Mouse (Mus musculus) forebrain, embryonic 16.5 days (tissue): Measurements from ENCODE around the gene Eif3k. TPM values are rescaled to one million over a fixed set of nuclear protein-coding genes. Genes with fewer than 3 reads are reported as not detected.

Source experiments
- ATAC-seq: fragments of 200-750 bp; cut with Nextera tagmentation; 2 replicates; pipeline ENCODE4 v1.8.0; 2017; ENCODE audit warnings: mild to moderate bottlenecking, moderate library complexity
- H3K27ac ChIP-seq: fragments of 300-500 bp; sonication (generic); 2 replicates; pipeline ENCODE4 v1.5.1; 2014; ENCODE audit warnings: low read length, control low read depth
- H3K27me3 ChIP-seq: fragments of 300-500 bp; sonication (generic); replicated peaks from 2 replicates; pipeline ENCODE4 v1.6.1; 2014; ENCODE audit warnings: low read length; ENCODE audit not compliant: control insufficient read depth, insufficient read depth
- H3K36me3 ChIP-seq: fragments of 300-500 bp; sonication (generic); 2 replicates; pipeline ENCODE4 v1.6.1; 2014; ENCODE audit not compliant: control insufficient read depth, insufficient read depth
- H3K4me1 ChIP-seq: fragments of 300-500 bp; sonication (generic); replicated peaks from 2 replicates; pipeline ENCODE4 v1.6.1; 2014; ENCODE audit warnings: low read length; ENCODE audit not compliant: control insufficient read depth, insufficient read depth
- H3K4me2 ChIP-seq: fragments of 300-500 bp; sonication (generic); 2 replicates; pipeline ENCODE4 v1.6.1; 2014; ENCODE audit warnings: mild to moderate bottlenecking, low read length, control low read depth
- H3K4me3 ChIP-seq: fragments of 300-500 bp; sonication (generic); replicated peaks from 2 replicates; pipeline ENCODE4 v1.5.1; 2014; ENCODE audit warnings: mild to moderate bottlenecking, low read length, control low read depth
- H3K9ac ChIP-seq: fragments of 300-500 bp; sonication (generic); replicated peaks from 2 replicates; pipeline ENCODE4 v1.6.1; 2014; ENCODE audit warnings: low read depth, low read length, control low read depth
- H3K9me3 ChIP-seq: fragments of 300-500 bp; sonication (generic); 2 replicates; pipeline ENCODE4 v1.6.1; 2016; ENCODE audit warnings: low read length; ENCODE audit not compliant: control insufficient read depth
- WGBS: fragments of 180-500 bp; shearing (Covaris S2); extraction: QIAGEN DNeasy Blood & Tissue Kit; methylation state at CpG from one replicate; pipeline ENCODE4 v1.1.7; 2014; 5-methylcytosine and 5-hydroxymethylcytosine counted together
- polyA plus RNA-seq: library from polyadenylated mRNA; unstranded; fragments of >200 nt; fragmentation: Nextera tagmentation; extraction: Ambion mirVana; gene quantifications from 2 replicates; pipeline ENCODE4 v1.2.1, GENCODE M21; 2015

Eif3k gene
- polyA plus RNA-seq, 1 experiment from 2014 or later = 296 TPM

DNA sequence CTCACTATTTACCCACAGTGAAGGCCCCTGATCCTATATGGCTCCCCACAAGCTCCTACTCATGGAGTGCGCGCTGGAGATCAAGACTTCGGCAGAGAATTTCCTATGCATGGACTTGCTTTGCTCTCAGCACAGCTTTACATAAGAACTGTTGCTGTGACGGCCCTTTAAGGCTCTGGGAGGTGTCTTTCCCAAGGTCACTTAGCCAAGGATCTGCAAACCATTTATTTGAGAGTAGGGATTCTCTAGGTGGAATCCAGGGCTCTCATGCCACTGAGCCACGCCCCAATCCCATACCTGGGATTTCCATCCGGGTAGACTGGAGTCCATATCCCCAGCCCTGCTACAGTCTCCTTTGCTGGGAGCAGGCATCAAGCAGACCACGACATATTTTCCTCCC, 35.6 kb upstream of the Eif3k start:
- no peak overlapping the region for H3K4me3 ChIP-seq
- no peak overlapping the region for H3K4me2 ChIP-seq
- ATAC-seq = no peak
- H3K9me3 ChIP-seq = no peaks in the 10 kb centered on the region
- H3K36me3 ChIP-seq = no peaks in the 10 kb centered on the region
- 86% methylated on average over 7 of the region's 7 CpGs for WGBS
- H3K9ac ChIP-seq = no peak overlapping the region
- H3K4me1 ChIP-seq = peaks cover 8% of the 10 kb centered on the region
- H3K27me3 ChIP-seq = peaks cover 31% of the 10 kb centered on the region
- H3K27ac ChIP-seq = no peak overlapping the region

DNA sequence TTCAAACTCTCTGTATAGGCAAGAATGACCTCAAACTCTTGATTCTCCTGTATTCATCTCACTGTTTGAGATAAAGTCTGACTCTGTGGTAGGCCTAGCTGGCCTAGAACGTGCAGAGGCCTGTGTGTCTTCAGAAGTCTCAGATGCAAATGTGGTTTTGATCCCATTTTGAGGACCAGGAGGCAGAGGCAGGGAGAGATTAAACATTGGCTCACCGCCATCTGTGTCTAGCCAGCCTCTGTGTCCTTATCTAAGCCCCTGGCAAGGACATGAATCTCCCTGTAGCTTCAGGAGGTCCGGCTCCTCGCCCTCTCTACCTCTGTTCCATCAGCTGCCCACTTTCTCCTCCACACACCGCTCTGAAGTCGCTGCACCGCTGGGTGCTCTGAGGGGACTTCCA, 34.8 kb upstream of the Eif3k start:
- Histone ChIP-seq H3K27me3 (peaks cover 31% of the 10 kb centered on the region), H3K9ac (no peak overlapping the region), H3K27ac (no peak overlapping the region), H3K4me2 (no peak overlapping the region), H3K9me3 (no peaks in the 10 kb centered on the region), H3K36me3 (no peaks in the 10 kb centered on the region), H3K4me3 (no peak overlapping the region), H3K4me1 (peaks cover 8% of the 10 kb centered on the region)
- 88% methylated on average over 7 of the region's 7 CpGs for WGBS
- ATAC-seq = no peak

DNA sequence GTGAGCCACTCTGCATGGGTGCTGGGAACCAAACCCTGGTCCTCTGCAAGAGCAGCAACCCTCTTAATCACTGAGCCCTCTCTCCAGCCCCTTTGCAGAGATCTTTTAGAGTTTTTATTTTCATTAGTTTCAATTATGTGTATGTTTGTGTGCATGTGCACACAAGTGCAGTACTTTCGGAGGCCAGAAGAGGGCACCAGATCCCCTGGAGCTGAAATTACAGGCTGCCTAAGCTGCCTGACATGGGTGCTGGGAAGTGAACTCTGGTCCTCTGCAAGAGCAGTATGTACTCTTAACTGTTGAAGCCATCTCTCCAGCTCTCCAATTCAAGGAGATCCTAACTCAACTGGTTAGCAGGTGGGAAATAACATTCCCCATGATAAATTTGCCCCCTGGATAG, 33.3 kb upstream of the Eif3k start:
- Histone ChIP-seq H3K4me3 (no peak overlapping the region), H3K27me3 (peaks cover 20% of the 10 kb centered on the region), H3K36me3 (no peaks in the 10 kb centered on the region), H3K4me2 (no peak overlapping the region), H3K4me1 (peaks cover 8% of the 10 kb centered on the region), H3K9ac (no peak overlapping the region), H3K9me3 (no peaks in the 10 kb centered on the region), H3K27ac (no peak overlapping the region)
- WGBS = 94% methylated on average over 1 of the region's 1 CpGs
- ATAC-seq = no peak

DNA sequence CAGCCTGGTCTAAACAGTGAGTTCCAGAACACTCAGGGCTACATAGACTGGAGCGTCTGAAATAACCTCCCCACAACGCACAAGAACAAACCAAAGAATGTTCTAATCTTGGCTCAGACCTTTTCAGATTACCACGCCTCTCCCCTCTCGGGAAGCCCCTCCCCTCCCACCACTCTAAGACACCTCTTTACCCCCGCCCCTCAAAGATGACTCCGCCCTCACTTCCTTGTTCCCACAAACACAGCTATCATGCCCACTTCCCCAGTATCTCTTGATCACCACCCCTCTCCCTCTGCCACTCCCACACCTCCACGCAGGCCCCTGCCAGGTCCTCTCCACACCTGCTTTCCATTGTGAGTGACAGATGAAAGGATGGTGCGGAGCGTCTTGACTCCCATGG, 27.1 kb upstream of the Eif3k start:
- no peaks in the 10 kb centered on the region for H3K4me1 ChIP-seq
- no peak overlapping the region for H3K9ac ChIP-seq
- 80% methylated on average over 9 of the region's 9 CpGs for WGBS
- no peak overlapping the region for H3K4me3 ChIP-seq
- H3K9me3 ChIP-seq = no peaks in the 10 kb centered on the region
- ATAC-seq = no peak
- H3K27me3 ChIP-seq = no peaks in the 10 kb centered on the region
- H3K36me3 ChIP-seq = no peaks in the 10 kb centered on the region
- H3K4me2 ChIP-seq = no peak overlapping the region
- H3K27ac ChIP-seq = no peak overlapping the region

DNA sequence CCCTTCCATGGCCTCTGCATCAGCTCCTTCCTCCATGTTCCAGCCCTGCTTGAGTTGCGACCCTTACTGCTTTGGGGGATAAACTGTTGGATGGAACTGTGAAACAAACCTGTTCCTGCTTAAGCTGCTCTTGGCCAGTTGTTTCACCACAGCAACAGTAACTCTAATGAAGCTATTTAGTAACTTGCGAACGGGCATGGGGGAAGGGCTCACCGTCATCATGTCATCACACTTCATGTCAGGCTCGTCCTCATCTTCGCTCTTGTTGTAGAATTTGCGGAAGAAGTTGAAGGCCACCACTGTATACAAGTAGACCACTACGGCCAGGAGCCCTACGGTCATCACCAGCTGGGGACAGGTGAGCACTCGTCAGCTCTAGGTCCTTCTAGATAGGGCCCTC, 26.5 kb upstream of the Eif3k start:
- Histone ChIP-seq H3K4me1 (no peaks in the 10 kb centered on the region), H3K27ac (no peak overlapping the region), H3K4me3 (no peak overlapping the region), H3K9ac (no peak overlapping the region), H3K36me3 (no peaks in the 10 kb centered on the region), H3K4me2 (no peak overlapping the region), H3K27me3 (no peaks in the 10 kb centered on the region), H3K9me3 (no peaks in the 10 kb centered on the region)
- ATAC-seq = no peak
- 92% methylated on average over 10 of the region's 10 CpGs for WGBS

GRCm38 (mm10) chr7:29007224-29008101, 25.8 kb upstream of the Eif3k start:
- Histone ChIP-seq H3K27me3 (no peaks in the 10 kb centered on the region), H3K9me3 (no peaks in the 10 kb centered on the region), H3K27ac (no peak overlapping the region), H3K36me3 (no peaks in the 10 kb centered on the region), H3K9ac (no peak overlapping the region), H3K4me2 (no peak overlapping the region), H3K4me1 (no peaks in the 10 kb centered on the region), H3K4me3 (no peak overlapping the region)
- WGBS = 81% methylated on average over 9 of the region's 9 CpGs
- ATAC-seq = no peak

DNA sequence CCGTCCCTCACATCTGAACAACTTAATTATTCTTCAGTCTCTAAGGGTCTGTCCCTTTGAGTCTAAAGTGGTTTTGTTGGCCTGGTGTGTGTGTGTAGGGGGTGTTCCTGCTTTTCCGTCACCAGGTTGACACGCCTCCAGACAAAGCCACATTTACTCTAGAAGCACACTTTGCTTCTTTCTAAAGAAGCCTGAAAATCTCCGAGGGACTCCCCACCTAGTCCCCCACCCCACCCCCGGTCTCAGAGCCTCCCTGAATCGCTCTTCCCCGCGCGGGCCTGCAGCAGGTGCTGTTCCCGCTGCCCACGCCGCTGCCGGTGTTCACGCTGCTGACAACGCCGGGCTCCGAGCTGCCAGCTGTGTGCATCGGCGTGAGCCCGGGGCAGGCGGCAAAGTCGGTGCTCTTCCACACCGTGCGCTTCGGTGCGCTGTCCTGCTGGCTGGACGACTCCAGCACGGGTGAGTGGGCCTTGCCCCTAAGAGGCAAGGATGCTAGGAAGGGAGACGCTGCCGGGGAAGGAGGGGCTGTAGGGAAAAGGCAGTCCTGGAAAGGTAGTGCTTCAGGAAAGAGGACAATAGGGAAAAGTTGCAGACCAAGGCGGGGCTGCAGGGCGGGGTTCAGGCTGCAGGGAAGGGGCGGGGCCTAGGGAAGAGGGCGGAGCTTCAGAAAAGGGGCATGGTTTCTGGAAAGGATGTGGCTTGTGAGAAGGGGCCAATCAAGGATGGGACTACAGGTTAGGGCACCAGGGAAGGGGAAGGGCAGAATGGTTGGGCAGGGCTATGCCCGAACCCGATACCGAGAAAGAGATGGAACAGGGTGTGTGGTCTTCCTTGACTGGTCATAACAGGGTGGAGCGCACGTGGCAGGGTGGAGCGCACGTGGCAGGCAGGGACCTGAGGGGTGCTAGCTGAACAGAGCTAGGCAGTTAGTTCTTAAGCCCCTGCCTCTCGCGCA, 19.3 kb upstream of the Eif3k start:
- Histone ChIP-seq H3K4me3 (peak overlapping the region; percentile 47), H3K4me1 (peaks cover 8% of the 10 kb centered on the region), H3K36me3 (no peaks in the 10 kb centered on the region), H3K9me3 (no peaks in the 10 kb centered on the region), H3K27me3 (peaks cover 4% of the 10 kb centered on the region; the same call in 1 of the 2 replicates), H3K4me2 (peak overlapping the region; percentile 69), H3K27ac (no peak overlapping the region), H3K9ac (peak overlapping the region; percentile 55)
- WGBS = 5% methylated on average over 43 of the region's 43 CpGs
- ATAC-seq = peak; percentile 66

GRCm38 (mm10) chr7:28993402-28993801, 11.7 kb upstream of the Eif3k start:
- no peak for ATAC-seq
- WGBS = 83% methylated on average over 3 of the region's 3 CpGs
- Histone ChIP-seq H3K4me1 (no peaks in the 10 kb centered on the region), H3K4me2 (no peak overlapping the region), H3K36me3 (no peaks in the 10 kb centered on the region), H3K27ac (no peak overlapping the region), H3K9me3 (no peaks in the 10 kb centered on the region), H3K4me3 (no peak overlapping the region), H3K27me3 (no peaks in the 10 kb centered on the region), H3K9ac (no peak overlapping the region)

- Histone ChIP-seq H3K9ac (no peak overlapping the region), H3K36me3 (no peaks in the 10 kb centered on the region), H3K27me3 (no peaks in the 10 kb centered on the region), H3K4me2 (no peak overlapping the region), H3K9me3 (no peaks in the 10 kb centered on the region), H3K4me1 (no peaks in the 10 kb centered on the region), H3K27ac (no peak overlapping the region), H3K4me3 (no peak overlapping the region)
- WGBS = 76% methylated on average over 3 of the region's 3 CpGs
- ATAC-seq = no peak
Observed at GRCm38 (mm10) chr7:28992997-28993396, 11.3 kb upstream of the Eif3k start.
